8 mouse cellular contexts compared by ENCODE assay signal in genomic region chr5:100919069-100919468, GRCm38 (mm10).
DNase-seq lines count a peak whose midpoint lies in the region; ATAC-seq and TF ChIP-seq lines count a peak whose summit lies in the region.

No protein-coding gene starts in this region.

- no peak overlapping the region for H3K9ac ChIP-seq in neural tube, embryonic 15.5 days (replicated peaks)
- H3K9ac ChIP-seq in heart, postnatal 0 days (replicated peaks; ENCODE audit: low read depth, low read length): no peak overlapping the region
- no peak overlapping the region for H3K9ac ChIP-seq in limb, embryonic 11.5 days (ENCODE audit: low read length)

- H3K4me3 ChIP-seq in neural tube, embryonic 15.5 days (replicated peaks): no peak overlapping the region
- no peak overlapping the region for H3K4me3 ChIP-seq in heart, postnatal 0 days (ENCODE audit: low read depth, low read length)
- no peak overlapping the region for H3K4me3 ChIP-seq in limb, embryonic 11.5 days (ENCODE audit: low read depth, low read length)

- H3K27me3 ChIP-seq in neural tube, embryonic 15.5 days (replicated peaks): peaks cover 39% of the 10 kb centered on the region
- H3K27me3 ChIP-seq in heart, postnatal 0 days (ENCODE audit: control insufficient read depth, insufficient read depth, low read length): no peaks in the 10 kb centered on the region
- no peaks in the 10 kb centered on the region for H3K27me3 ChIP-seq in limb, embryonic 11.5 days (ENCODE audit: control insufficient read depth, insufficient read depth, low read length)

- peaks cover 3% of the 10 kb centered on the region for H3K4me1 ChIP-seq in neural tube, embryonic 15.5 days
- no peaks in the 10 kb centered on the region for H3K4me1 ChIP-seq in heart, postnatal 0 days (ENCODE audit: control insufficient read depth, insufficient read depth)
- no peaks in the 10 kb centered on the region for H3K4me1 ChIP-seq in limb, embryonic 11.5 days (ENCODE audit: control insufficient read depth, insufficient read depth, low read length)

- no peak for ATAC-seq in neural tube, embryonic 15.5 days (ENCODE audit: low FRiP score)
- ATAC-seq in heart, postnatal 0 days (ENCODE audit: insufficient read depth, low read depth): 0 out of 2 replicates have a peak, but pooled peaks have one; percentile 14
- ATAC-seq in limb, embryonic 11.5 days (ENCODE audit: insufficient number of reproducible peaks, low FRiP score, low TSS enrichment, low read depth): no peak

- WGBS in neural tube, embryonic 15.5 days: 21% methylated on average over 9 of the region's 9 CpGs
- WGBS in heart, postnatal 0 days: 13% methylated on average over 9 of the region's 9 CpGs
- 24% methylated on average over 9 of the region's 9 CpGs for WGBS in limb, embryonic 11.5 days

- TF ChIP-seq EP300 in heart, postnatal 0 days (IDR thresholded peaks at IDR 0.05; ENCODE audit: low read depth): no peak

- peak; percentile 64 for DNase-seq in adrenal gland, postnatal 10 days
- DNase-seq in adrenal gland, postnatal 4 days (ENCODE audit: low spot score in 2 of 2): no peak
- DNase-seq in neural tube, embryonic 10.5 days (ENCODE audit: extremely low spot score, low spot score): peak; percentile 53
- peak; percentile 44 for DNase-seq in cerebellum, adult 8-10 months
- DNase-seq in heart, postnatal 0 days (ENCODE audit: low spot score): peak; percentile 58
- peak; percentile 75 for DNase-seq in limb, embryonic 11.5 days (ENCODE audit: low spot score)
- DNase-seq in telencephalon, adult 2 months (ENCODE audit: low read depth, low spot score): peak; percentile 41

- no peaks in the 10 kb centered on the region for H3K36me3 ChIP-seq in neural tube, embryonic 15.5 days
- H3K36me3 ChIP-seq in heart, postnatal 0 days (replicated peaks; ENCODE audit: control insufficient read depth, insufficient read depth, low read length): no peaks in the 10 kb centered on the region
- H3K36me3 ChIP-seq in limb, embryonic 11.5 days (ENCODE audit: control insufficient read depth, insufficient read depth, low read length): no peaks in the 10 kb centered on the region

- no peak overlapping the region for H3K27ac ChIP-seq in neural tube, embryonic 15.5 days (replicated peaks)
- no peak overlapping the region for H3K27ac ChIP-seq in heart, postnatal 0 days (ENCODE audit: low read depth)
- no peak overlapping the region for H3K27ac ChIP-seq in limb, embryonic 11.5 days (replicated peaks; ENCODE audit: low read depth, low read length)

- H3K4me2 ChIP-seq in neural tube, embryonic 15.5 days: no peak overlapping the region
- peak overlapping the region; percentile 32; the same call in 1 of the 2 replicates for H3K4me2 ChIP-seq in heart, postnatal 0 days (ENCODE audit: low read depth, low read length)
- H3K4me2 ChIP-seq in limb, embryonic 11.5 days (ENCODE audit: low read depth, severe bottlenecking): no peak overlapping the region

- peak; percentile 66 for TF ChIP-seq CTCF in heart, postnatal 0 days (IDR thresholded peaks at IDR 0.05; ENCODE audit: low read depth)

- no peaks in the 10 kb centered on the region for H3K9me3 ChIP-seq in neural tube, embryonic 15.5 days (replicated peaks)
- no peaks in the 10 kb centered on the region for H3K9me3 ChIP-seq in heart, postnatal 0 days (replicated peaks; ENCODE audit: control insufficient read depth, low read length)
- H3K9me3 ChIP-seq in limb, embryonic 11.5 days (ENCODE audit: control insufficient read depth, low read length): no peaks in the 10 kb centered on the region

Comparison
In these comparisons a context has a peak if more than half of its experiments do, and no peak if none do; other contexts are left out.
1. DNase-seq: peak in adrenal gland, postnatal 10 days (single experiment), neural tube, embryonic 10.5 days (single experiment), cerebellum, adult 8-10 months (single experiment), heart, postnatal 0 days (single experiment), limb, embryonic 11.5 days (single experiment) and telencephalon, adult 2 months (single experiment); none in adrenal gland, postnatal 4 days (0 of 2).